Mouse (Mus musculus): ENCODE data around the gene Has3.
"Not testable (repeated sequence)": the region's sequence is repeated elsewhere in the genome, so short reads cannot be mapped to it uniquely, and the experiment has no call there.

The Has3 gene

DNA sequence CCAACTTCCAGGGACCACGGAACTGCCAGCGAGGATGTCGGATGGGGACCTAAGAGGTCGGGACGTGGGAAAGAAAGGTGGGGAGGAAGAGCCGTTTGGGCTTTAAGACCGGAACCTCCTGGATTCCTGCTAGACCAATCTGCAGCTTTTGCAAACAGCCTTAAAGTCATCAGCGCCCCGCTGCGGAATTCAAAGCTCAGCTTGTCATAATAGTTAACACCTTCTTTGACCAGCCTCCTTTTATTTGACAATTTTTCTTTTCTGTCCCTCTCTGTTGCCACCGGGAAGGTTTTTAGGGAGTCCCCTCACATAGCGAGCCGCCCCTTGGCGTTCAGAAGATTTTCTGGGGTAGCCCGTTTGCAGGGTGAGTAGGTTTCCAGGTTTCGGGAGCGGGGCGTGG, at the start of gene Has3:
Gene Has3, plus strand, starts transcription at position 192 of the 400 bp plus-strand sequence.
- DNase-seq (ENCODE audit: low spot score in 2 of 2) = no peak

GRCm38 (mm10) chr8:106820553-106821515, 49.2 kb upstream of the Has3 start:
- no peak for DNase-seq (ENCODE audit: low spot score in 2 of 2)

- no peak for DNase-seq (ENCODE audit: low spot score in 2 of 2)
Measured at GRCm38 (mm10) chr8:106828921-106829320, 41.1 kb upstream of the Has3 start.

GRCm38 (mm10) chr8:106829526-106830045, 40.5 kb upstream of the Has3 start:
- no peak for DNase-seq (ENCODE audit: low spot score in 2 of 2)

GRCm38 (mm10) chr8:106834899-106835298, 35.1 kb upstream of the Has3 start:
- DNase-seq (ENCODE audit: low spot score in 2 of 2) = no peak

DNA sequence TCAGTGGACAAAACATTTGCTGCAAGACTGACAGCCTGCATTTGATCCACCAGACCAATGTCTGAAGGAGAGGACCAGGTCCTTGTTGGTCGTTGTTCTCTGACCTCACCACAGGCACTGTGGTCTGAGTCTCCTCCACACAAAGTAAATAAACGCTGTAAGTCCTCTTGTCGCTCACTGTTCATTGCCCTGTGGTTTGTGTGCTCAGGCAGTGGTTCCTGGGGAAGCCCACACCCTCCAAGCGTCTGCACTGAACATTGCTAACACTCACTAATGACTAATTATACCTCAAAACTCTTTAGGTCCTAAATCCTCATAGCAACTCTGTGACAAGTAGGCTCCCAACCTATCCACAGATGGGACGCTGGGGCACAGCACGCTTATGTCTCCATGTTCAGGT, 33.5 kb upstream of the Has3 start:
- no peak for DNase-seq (ENCODE audit: low spot score in 2 of 2)

DNA sequence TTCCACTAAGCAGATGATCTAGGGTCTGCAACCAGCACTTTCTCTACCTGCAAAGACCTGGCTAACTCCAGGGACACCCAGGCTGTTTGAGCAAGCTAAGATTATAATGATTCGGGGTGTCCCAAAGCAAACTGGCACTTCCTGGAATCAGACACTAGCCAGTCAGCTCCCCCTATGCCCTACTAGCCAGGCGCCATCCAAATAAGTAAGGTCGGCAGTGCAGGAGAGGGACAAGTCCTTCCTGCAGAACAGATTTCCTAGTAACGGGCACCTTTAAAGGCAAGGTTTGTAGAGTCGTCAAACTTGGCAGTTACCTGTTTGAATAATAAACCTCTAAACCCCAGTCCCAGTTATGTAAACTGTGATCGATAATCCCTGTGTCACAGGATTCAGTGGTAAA, 31.2 kb upstream of the Has3 start:
- no peak for DNase-seq (ENCODE audit: low spot score in 2 of 2)

DNA sequence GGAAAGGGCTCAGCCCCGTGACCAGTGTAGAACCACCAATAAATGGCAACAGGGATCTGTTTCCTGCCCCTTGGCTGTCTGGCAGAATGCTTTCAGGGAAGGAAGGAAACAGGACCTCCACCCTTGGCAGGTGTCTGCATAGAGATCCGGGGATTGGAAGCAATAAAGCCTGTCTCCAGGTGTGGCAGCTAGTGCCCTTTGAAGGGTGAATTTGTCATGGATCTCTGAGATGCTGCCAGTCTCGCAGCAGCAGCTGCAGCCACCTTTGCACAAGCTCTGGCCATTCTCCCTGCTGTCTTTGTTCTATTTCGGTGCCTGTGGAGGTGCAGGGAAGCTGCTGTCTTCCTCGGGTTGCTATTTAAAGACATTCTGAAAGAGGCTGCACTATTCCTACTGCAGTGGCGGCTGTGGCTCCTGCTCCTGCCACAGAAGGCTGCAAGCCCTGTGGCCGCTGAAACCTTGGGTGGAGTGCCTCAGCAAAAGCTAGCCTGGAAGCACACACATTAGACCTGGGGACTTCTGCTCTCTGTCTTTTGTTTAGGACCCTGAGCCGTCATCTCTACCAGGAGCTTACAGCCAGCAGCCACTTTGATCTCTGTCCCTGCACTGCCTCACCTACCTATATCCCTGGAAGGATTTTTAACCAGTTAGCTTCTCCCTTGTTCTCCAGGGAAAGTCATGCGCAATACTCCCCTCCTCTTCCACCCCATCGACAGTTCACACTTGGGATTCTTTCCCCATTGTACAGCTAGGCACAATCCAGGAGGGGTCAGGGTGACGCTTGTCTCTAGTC, 30.6 kb upstream of the Has3 start:
- DNase-seq (ENCODE audit: low spot score in 2 of 2) = no peak

GRCm38 (mm10) chr8:106850034-106850433, 20.0 kb upstream of the Has3 start:
- no peak for DNase-seq (ENCODE audit: low spot score in 2 of 2)

DNA sequence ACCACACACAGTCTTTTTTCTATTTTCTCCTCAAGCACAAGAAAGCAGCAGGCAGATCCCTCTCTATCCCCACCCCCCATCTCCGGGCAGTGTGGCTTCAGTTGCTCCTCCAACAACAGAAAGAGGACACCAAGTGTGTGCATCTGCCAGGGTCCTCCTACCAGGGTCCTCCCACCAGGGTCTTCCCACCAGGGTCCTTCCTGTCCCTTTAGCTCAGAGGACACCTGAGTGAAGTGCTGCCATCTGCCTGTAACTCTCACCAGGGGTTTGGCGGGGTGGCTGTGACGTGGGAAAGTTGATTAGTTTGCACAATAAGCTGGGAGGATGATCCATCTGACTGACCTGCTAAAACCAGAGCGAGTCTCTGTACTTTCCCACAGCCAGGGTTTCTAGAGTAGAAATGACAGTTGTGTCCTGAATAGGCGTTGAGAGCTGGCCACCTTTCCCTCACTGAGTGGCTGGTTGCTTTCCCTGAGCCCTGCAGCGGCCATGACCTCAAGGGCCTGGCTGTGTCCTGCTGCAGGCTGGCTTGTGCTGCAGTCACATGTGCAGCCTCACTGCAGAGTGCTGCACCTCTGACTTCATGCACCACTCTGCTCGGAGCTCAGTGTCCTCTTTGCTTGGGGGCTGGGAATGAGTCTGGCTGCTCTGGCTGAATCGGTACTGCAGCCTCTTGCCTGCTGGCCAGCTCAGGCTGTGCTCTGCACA, 15.4 kb upstream of the Has3 start:
- DNase-seq (ENCODE audit: low spot score in 2 of 2) = no peak

- DNase-seq (ENCODE audit: low spot score in 2 of 2) = no peak
Measured at GRCm38 (mm10) chr8:106855242-106855562, 14.8 kb upstream of the Has3 start.

- DNase-seq (ENCODE audit: low spot score in 2 of 2) = no peak
Measured at GRCm38 (mm10) chr8:106862845-106863244, 7.2 kb upstream of the Has3 start.

- DNase-seq (ENCODE audit: low spot score in 2 of 2) = no peak
Measured at GRCm38 (mm10) chr8:106865354-106865753, 4.7 kb upstream of the Has3 start.

GRCm38 (mm10) chr8:106870537-106871327, 690 bp downstream of the Has3 start:
- peak in 1 of 2 experiments; percentile 29 for DNase-seq (ENCODE audit: low spot score in 2 of 2)

DNA sequence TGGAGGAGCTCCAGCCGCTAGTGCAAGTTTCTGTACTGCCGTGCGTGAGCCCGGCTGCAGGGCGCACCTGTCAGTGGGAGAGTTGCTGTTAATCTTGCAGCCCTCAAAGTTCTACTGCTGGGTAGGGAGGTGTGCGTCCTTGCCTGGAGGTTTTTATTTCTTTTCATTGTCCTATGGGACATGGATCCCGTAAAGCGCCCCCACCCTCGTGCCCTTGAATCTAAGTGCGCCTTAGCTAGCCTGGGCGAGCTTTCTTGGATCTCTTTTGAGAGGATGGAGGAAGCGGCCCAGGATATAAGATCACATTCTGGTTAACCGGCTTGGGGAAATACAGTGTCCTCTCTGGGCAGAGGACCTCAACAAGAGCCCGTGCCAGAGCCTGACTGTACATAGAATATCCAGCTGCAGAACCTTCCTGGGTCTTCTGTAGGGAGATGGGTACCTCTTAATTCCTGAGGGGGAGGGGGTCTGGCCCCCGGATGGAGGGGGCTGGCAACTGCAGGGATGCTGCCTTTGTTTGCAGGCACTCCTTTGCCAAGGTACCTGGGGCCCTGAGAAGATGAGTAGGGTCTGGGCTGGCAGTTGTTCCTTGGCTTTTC, 1.4 kb downstream of the Has3 start:
- no peak for DNase-seq (ENCODE audit: low spot score in 2 of 2)

DNA sequence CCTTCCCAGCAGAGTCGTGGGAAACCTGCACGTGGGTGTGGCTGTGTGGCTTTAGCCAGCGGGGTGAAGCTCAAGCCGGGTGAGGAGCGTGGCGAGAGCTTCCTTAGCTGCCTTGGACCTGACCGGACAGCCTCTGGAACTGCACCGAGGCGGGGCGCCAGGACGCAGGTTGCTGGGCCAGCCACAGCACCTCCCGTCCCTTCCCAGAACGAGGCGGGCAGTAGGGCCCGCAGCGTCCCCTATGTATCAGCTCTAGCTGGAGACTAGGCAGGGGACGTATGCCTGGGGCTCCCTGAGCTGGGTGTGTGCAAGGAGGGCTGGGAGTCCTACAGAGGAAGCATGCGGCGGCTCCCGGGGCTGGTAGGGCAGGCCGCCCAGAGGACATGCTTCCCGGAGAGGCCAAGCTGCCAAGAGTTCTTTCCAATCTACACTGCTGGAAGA, 1.9 kb downstream of the Has3 start:
- DNase-seq (ENCODE audit: low spot score in 2 of 2) = no peak

DNA sequence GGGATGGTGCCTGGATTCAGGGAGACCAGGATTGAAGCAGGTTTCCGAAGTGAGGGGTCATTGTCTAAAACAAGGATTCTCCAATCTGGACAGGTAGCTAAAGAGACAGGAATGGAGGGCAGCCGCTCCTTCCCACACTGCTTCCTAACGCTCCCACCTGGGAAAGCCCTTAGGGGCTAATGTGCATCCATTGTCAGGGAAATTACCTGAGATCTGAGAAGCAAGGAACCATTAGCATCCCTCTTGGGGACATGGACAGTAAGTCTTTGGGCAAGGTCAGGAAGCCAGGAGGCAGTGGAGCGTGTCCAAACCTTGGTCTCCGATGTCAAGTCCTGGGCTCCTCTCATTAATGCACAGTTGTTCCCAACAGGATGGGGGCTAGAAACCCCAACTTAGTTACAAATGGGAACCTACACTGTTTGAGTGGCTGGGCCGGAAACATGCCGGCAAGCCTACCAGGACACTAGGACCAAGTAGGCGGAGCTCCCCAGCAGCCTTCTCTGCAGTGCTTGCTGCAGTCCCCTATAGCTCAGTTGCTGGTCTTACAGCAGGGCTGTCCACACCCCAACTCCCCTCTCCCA, 2.5 kb downstream of the Has3 start:
- DNase-seq (ENCODE audit: low spot score in 2 of 2) = no peak

- no peak for DNase-seq (ENCODE audit: low spot score in 2 of 2)
Measured at GRCm38 (mm10) chr8:106880121-106880707, 10.2 kb downstream of the Has3 start.

DNA sequence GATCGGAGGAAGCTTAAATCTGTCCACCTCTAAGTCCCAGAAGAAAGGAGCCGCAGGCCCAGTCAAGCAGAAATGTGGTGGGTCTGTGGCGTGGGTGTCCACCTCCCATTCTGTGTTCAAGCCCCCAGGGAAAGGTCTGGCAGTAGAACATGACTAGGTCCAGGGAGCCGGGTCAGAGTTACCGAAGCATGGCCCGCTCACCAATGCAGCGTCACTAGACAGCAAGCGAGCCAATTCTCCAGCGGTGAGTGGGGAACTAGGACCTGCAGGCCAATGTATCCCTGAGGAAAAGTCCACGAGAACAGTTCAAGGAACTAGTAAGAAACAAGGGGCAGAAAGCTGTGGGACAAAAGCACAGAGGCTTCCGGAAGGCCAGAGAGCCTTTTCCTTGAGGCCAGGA, 14.1 kb downstream of the Has3 start:
- DNase-seq (ENCODE audit: low spot score in 2 of 2) = not testable (repeated sequence)

DNA sequence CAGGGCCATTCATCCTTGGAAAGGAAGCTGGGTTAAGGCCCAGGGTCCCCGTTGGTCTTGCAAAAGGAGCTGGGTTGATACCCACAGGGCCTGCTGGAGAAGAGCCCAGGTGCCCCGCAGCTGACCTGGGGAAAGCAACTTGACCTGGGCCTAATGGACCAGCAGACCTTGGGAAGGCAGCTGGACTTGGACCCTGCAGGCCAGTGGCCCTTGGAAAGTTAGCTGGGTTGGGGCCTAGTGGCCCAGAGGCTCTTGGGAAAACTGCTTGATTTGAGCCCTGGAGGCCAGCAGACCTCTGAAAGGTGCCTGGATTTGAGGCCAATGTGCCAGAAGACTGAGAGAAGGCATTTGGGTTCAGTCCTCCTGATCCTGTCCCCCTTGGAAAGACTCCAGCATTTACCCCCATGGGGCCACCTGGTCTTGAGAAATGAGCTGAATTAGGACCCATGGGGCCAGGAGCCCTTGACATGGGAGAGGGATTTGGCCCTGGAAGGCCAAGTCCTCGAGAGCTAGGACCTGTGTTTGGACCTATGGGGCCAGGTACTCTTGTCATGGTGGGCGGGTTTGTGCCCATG, 14.9 kb downstream of the Has3 start:
- not testable (repeated sequence) for DNase-seq (ENCODE audit: low spot score in 2 of 2)

All from thymus, postnatal 10 days (tissue).